Mouse (Mus musculus) cortical plate, adult 2 months (tissue): ENCODE results near the gene Zmynd19.

ENCODE experiments used
- CTCF ChIP-seq: fragments of 200-500 bp; IDR thresholded peaks from 2 replicates; pipeline ENCODE4 v1.5.1; 2011; ENCODE audit warnings: mild to moderate bottlenecking, control low read depth, low read length; ENCODE audit not compliant: insufficient read depth; ENCODE audit errors: extremely low read depth
- POLR2A ChIP-seq: fragments of 200-500 bp; IDR thresholded peaks from 2 replicates; pipeline ENCODE4 v1.6.1; 2011; ENCODE audit warnings: mild to moderate bottlenecking, low read length, control low read depth; ENCODE audit not compliant: insufficient read depth; ENCODE audit errors: extremely low read depth

GRCm38 (mm10) chr2:24929119-24929518 is 20.5 kb upstream of the Zmynd19 start:
- TF ChIP-seq CTCF (no peak), POLR2A (no peak)
